Mouse (Mus musculus): Measurements from ENCODE around the gene Ints11. TPM values are rescaled to one million over a fixed set of nuclear protein-coding genes. Genes with fewer than 3 reads are reported as not detected.
A peak's percentile ranks its signal among the peaks of the same experiment; 100 is the strongest.

The Ints11 gene
- polyA plus RNA-seq, 1 experiment from 2014 or later, result 67.2 TPM

DNA sequence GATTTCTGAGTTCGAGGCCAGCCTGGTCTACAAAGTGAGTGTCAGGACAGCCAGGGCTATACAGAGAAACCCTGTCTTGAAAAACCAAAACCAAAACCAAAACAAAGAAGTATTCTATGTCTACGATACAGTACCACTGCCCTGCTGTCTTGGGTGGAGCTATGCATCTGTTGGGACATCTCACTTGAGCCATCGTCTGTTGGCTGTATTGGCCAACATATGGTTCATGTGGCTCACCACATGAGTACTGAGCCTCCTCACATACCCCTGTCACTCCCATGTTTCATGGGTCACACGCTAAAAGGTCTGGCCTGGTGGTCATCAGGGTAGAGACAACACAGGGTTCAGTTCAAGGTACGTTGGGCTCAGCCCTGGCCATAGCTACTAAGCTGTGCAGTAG, 17.0 kb downstream of the Ints11 start:
- H3K27ac ChIP-seq (ENCODE audit: low read depth, low read length), result no peak overlapping the region
- H3K27me3 ChIP-seq (replicated peaks; ENCODE audit: control insufficient read depth, insufficient read depth, low read length), result no peaks in the 10 kb centered on the region
- no peak overlapping the region for H3K9ac ChIP-seq (ENCODE audit: low read depth, low read length)
- no peaks in the 10 kb centered on the region for H3K9me3 ChIP-seq (ENCODE audit: control insufficient read depth, low read length)
- WGBS, result 98% methylated on average over 5 of the region's 5 CpGs
- no peak overlapping the region for H3K4me3 ChIP-seq (ENCODE audit: low read length)
- H3K4me2 ChIP-seq (ENCODE audit: low read length), result no peak overlapping the region
- ATAC-seq, result no peak
- peaks cover 10% of the 10 kb centered on the region for H3K4me1 ChIP-seq (ENCODE audit: control insufficient read depth, insufficient read depth, low read depth, low read length)
- H3K36me3 ChIP-seq (ENCODE audit: control insufficient read depth, insufficient read depth, low read length), result peaks cover 35% of the 10 kb centered on the region

DNA sequence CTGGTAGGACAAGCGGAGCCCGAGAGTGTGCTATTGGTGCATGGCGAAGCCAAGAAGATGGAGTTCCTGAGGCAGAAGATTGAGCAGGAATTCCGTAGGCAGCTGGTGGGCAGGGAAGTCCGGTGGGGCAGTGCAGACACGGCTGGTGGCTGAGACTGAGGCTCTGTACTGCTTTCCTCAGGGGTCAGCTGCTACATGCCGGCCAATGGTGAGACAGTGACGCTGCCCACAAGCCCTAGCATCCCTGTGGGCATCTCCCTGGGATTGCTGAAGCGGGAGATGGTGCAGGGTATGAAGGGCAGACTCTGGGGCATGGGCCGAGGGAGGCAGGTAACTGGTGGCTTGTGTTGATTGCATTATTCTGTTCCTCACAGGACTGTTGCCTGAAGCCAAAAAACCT, 18.3 kb downstream of the Ints11 start:
- no peak overlapping the region for H3K27ac ChIP-seq (ENCODE audit: low read depth, low read length)
- ATAC-seq, result no peak
- no peak overlapping the region for H3K9ac ChIP-seq (ENCODE audit: low read depth, low read length)
- no peaks in the 10 kb centered on the region for H3K27me3 ChIP-seq (replicated peaks; ENCODE audit: control insufficient read depth, insufficient read depth, low read length)
- 87% methylated on average over 10 of the region's 10 CpGs for WGBS
- H3K9me3 ChIP-seq (ENCODE audit: control insufficient read depth, low read length), result no peaks in the 10 kb centered on the region
- peaks cover 35% of the 10 kb centered on the region for H3K36me3 ChIP-seq (ENCODE audit: control insufficient read depth, insufficient read depth, low read length)
- H3K4me1 ChIP-seq (ENCODE audit: control insufficient read depth, insufficient read depth, low read depth, low read length), result peaks cover 11% of the 10 kb centered on the region
- no peak overlapping the region for H3K4me3 ChIP-seq (ENCODE audit: low read length)
- no peak overlapping the region for H3K4me2 ChIP-seq (ENCODE audit: low read length)

DNA sequence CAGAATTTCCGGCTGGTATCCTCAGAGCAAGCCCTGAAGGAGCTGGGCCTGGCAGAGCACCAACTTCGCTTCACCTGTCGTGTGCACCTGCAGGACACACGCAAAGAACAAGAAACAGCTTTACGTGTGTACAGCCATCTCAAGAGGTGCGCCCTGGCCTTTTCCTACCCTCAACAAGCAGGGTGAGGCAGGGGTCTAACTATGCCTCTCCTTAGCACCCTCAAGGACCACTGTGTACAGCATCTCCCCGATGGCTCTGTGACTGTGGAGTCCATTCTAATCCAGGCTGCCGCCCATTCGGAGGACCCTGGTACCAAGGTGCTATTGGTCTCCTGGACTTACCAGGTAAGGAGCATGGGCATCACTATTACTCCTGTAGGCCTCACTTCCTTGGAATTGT, 18.8 kb downstream of the Ints11 start:
- Histone ChIP-seq H3K36me3 (ENCODE audit: control insufficient read depth, insufficient read depth, low read length) (peaks cover 35% of the 10 kb centered on the region), H3K4me3 (ENCODE audit: low read length) (no peak overlapping the region)
- no peak for ATAC-seq

DNA sequence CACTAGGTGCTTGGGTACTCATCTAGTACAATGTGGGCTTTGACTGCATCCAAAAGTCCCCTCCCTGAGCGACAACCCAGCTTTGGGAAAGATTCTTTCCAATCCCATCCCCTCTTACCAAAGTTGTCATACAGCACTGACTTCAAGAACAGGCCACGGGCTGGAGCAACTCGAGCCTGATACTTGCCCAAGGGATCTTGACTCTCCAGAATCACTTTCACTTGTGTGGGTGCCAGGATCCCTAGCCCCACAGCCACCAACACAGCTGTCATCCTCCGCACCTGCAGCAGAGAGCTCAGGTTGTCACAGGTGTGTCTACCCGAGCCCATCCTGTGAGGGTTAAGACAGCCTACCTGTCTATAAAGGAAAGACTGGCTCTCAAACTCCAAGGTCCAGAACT, 20.0 kb downstream of the Ints11 start:
- ATAC-seq, result no peak
- Histone ChIP-seq H3K27me3 (replicated peaks; ENCODE audit: control insufficient read depth, insufficient read depth, low read length) (no peaks in the 10 kb centered on the region), H3K4me3 (ENCODE audit: low read length) (no peak overlapping the region), H3K4me1 (ENCODE audit: control insufficient read depth, insufficient read depth, low read depth, low read length) (peaks cover 27% of the 10 kb centered on the region), H3K4me2 (ENCODE audit: low read length) (no peak overlapping the region), H3K9ac (ENCODE audit: low read depth, low read length) (no peak overlapping the region), H3K36me3 (ENCODE audit: control insufficient read depth, insufficient read depth, low read length) (peaks cover 35% of the 10 kb centered on the region), H3K9me3 (ENCODE audit: control insufficient read depth, low read length) (no peaks in the 10 kb centered on the region), H3K27ac (ENCODE audit: low read depth, low read length) (no peak overlapping the region)
- 91% methylated on average over 5 of the region's 5 CpGs for WGBS

More for the DNA sequence above, 18.8 kb downstream of the Ints11 start:
- H3K27me3 ChIP-seq (replicated peaks; ENCODE audit: control insufficient read depth, insufficient read depth, low read length), result no peaks in the 10 kb centered on the region
- H3K4me1 ChIP-seq (ENCODE audit: control insufficient read depth, insufficient read depth, low read depth, low read length), result peaks cover 15% of the 10 kb centered on the region
- no peak overlapping the region for H3K4me2 ChIP-seq (ENCODE audit: low read length)
- no peak overlapping the region for H3K9ac ChIP-seq (ENCODE audit: low read depth, low read length)
- no peaks in the 10 kb centered on the region for H3K9me3 ChIP-seq (ENCODE audit: control insufficient read depth, low read length)
- WGBS, result 94% methylated on average over 9 of the region's 9 CpGs
- no peak overlapping the region for H3K27ac ChIP-seq (ENCODE audit: low read depth, low read length)

DNA sequence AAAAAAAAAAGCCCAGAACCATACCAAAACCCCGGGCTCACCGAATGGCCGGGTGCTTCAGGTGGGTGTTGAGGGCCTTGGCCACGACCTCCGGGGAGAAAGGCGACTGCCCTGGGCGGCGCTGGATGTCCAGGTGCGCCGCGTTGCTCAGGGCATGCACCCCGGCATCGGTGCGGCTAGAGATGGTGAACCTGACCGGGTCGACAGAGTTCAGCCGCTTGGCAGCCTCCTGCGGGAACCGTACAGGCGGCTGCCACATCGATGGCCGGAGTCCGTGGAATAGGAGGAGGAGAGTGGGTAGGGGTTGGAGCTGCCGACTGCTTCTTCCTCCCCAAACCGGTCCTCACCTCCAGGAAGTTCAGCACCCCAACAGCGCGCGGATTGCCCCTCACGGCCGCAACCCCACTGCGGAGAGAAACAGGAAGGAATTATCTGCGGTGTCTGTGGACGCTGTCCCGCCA, 21.7 kb downstream of the Ints11 start:
- Histone ChIP-seq H3K27me3 (replicated peaks; ENCODE audit: control insufficient read depth, insufficient read depth, low read length) (no peaks in the 10 kb centered on the region), H3K9ac (ENCODE audit: low read depth, low read length) (peak overlapping the region; percentile 94), H3K4me3 (ENCODE audit: low read length) (peak overlapping the region; percentile 97), H3K4me1 (ENCODE audit: control insufficient read depth, insufficient read depth, low read depth, low read length) (peaks cover 41% of the 10 kb centered on the region), H3K36me3 (ENCODE audit: control insufficient read depth, insufficient read depth, low read length) (peaks cover 28% of the 10 kb centered on the region), H3K4me2 (ENCODE audit: low read length) (peak overlapping the region; percentile 93), H3K27ac (ENCODE audit: low read depth, low read length) (peak overlapping the region; percentile 100), H3K9me3 (ENCODE audit: control insufficient read depth, low read length) (no peaks in the 10 kb centered on the region)
- ATAC-seq, result no peak; the same call in 1 of the 2 replicates
- WGBS, result under 1% methylated on average over 33 of the region's 34 CpGs

DNA sequence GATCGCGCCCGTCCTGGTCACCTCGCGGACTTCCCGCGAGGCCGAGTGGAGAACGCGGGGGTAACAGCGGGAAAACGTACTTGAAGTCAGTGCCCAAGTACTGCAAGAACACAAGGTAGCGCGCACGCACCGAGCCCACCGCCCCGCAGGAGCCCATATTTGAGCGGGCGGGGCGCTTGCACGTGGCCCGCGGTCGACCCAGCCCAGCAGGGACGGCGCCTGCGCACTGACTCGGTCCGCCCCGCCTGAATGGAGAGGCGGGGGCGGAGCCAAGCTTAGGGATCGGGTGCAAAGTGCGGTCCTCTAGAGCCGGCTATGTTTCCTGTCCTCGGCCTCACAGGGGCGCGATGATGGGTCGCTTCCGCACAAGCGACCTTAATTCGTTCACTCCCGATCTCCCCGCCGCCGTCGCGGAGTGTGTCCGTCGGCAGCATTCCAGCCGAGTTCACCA, 22.2 kb downstream of the Ints11 start, which contains the start of the genes Pusl1 and Acap3:
Pusl1 (minus strand) TSS at position 231 of the 451 bp plus-strand sequence.
Acap3 (plus strand) TSS at position 272 of the 451 bp plus-strand sequence.
- Histone ChIP-seq H3K4me3 (ENCODE audit: low read length) (peak within 1 kb of the TSS; percentile 97), H3K27ac (ENCODE audit: low read depth, low read length) (peak within 1 kb of the TSS; percentile 100), H3K4me1 (ENCODE audit: control insufficient read depth, insufficient read depth, low read depth, low read length) (peaks cover 41% of the 10 kb centered on the region), H3K4me2 (ENCODE audit: low read length) (peak within 1 kb of the TSS; percentile 93), H3K9ac (ENCODE audit: low read depth, low read length) (peak within 1 kb of the TSS; percentile 94), H3K27me3 (replicated peaks; ENCODE audit: control insufficient read depth, insufficient read depth, low read length) (no peaks in the 10 kb centered on the region), H3K9me3 (ENCODE audit: control insufficient read depth, low read length) (no peaks in the 10 kb centered on the region), H3K36me3 (ENCODE audit: control insufficient read depth, insufficient read depth, low read length) (peaks cover 30% of the 10 kb centered on the region)
- WGBS, result under 1% methylated on average over 51 of the region's 52 CpGs
- peak; percentile 82 for ATAC-seq

DNA sequence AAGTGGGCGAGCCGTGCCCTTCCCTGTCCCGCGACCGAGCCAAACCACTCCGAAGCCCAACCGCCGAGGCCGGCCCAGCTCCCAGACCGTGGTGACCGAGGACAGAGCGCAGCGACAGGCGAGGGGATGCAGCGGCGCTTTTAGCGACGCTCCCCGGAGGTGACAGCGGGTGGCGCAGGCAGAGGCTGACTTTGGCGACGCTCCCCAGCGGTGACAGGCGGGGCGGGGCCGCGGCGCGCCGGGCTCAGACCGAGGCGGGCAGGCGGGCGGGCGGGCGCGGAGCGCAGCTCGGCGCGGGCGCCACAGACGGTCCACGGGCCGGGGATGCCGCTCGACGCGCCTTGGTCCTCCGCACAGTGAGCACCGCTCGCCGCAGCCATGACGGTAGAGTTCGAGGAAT, 22.7 kb downstream of the Ints11 start:
- 0% methylated on average over 56 of the region's 56 CpGs for WGBS
- ATAC-seq, result peak; percentile 88
- no peaks in the 10 kb centered on the region for H3K27me3 ChIP-seq (replicated peaks; ENCODE audit: control insufficient read depth, insufficient read depth, low read length)
- peaks cover 41% of the 10 kb centered on the region for H3K4me1 ChIP-seq (ENCODE audit: control insufficient read depth, insufficient read depth, low read depth, low read length)
- H3K9me3 ChIP-seq (ENCODE audit: control insufficient read depth, low read length), result no peaks in the 10 kb centered on the region
- peak overlapping the region; percentile 97 for H3K4me3 ChIP-seq (ENCODE audit: low read length)
- H3K9ac ChIP-seq (ENCODE audit: low read depth, low read length), result peak overlapping the region; percentile 94
- H3K36me3 ChIP-seq (ENCODE audit: control insufficient read depth, insufficient read depth, low read length), result peaks cover 30% of the 10 kb centered on the region
- H3K27ac ChIP-seq (ENCODE audit: low read depth, low read length), result peak overlapping the region; percentile 100
- peak overlapping the region; percentile 93 for H3K4me2 ChIP-seq (ENCODE audit: low read length)

DNA sequence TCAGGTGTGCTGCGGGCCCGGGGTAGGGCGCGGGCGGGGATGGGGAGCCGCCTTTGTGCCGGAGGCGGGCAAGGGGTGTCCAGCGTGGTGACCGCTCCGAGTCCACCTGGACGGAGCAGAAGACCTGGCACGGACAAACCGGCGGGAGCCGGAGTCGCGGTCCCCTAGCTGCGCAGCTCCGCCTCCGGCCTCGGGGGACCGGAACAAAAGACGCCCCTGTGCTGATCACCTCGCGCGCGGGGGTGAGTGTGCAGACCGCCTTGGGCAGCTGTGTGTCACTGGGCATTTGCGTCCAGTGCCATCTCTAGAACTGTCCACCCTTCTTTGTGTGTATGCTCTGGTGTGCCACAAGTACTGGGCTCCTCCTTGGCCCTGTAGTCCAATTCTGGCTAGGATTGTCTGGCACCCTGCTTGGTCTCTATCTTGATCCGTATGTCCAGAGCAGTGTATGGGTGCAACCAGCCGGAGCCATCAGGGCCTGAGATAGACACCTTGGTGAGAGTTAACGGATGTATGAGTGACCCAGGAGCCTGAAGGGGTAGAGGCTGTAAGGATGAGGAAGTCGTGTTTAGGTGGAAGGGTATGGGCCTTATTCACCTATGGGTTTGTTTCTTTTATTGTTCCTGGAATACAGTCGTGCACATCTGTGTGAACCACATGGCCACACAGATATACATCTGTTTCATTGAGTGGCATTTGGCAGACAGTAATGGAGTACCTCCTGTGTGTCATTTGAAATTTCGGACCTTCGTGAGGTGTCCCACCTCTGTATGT, 23.3 kb downstream of the Ints11 start:
- Histone ChIP-seq H3K9me3 (ENCODE audit: control insufficient read depth, low read length) (no peaks in the 10 kb centered on the region), H3K4me1 (ENCODE audit: control insufficient read depth, insufficient read depth, low read depth, low read length) (peaks cover 41% of the 10 kb centered on the region), H3K27me3 (replicated peaks; ENCODE audit: control insufficient read depth, insufficient read depth, low read length) (no peaks in the 10 kb centered on the region), H3K9ac (ENCODE audit: low read depth, low read length) (peak overlapping the region; percentile 94), H3K36me3 (ENCODE audit: control insufficient read depth, insufficient read depth, low read length) (peaks cover 27% of the 10 kb centered on the region), H3K4me3 (ENCODE audit: low read length) (peak overlapping the region; percentile 97), H3K27ac (ENCODE audit: low read depth, low read length) (peak overlapping the region; percentile 100), H3K4me2 (ENCODE audit: low read length) (peak overlapping the region; percentile 93)
- ATAC-seq, result peak; percentile 32
- WGBS, result 6% methylated on average over 25 of the region's 37 CpGs

DNA sequence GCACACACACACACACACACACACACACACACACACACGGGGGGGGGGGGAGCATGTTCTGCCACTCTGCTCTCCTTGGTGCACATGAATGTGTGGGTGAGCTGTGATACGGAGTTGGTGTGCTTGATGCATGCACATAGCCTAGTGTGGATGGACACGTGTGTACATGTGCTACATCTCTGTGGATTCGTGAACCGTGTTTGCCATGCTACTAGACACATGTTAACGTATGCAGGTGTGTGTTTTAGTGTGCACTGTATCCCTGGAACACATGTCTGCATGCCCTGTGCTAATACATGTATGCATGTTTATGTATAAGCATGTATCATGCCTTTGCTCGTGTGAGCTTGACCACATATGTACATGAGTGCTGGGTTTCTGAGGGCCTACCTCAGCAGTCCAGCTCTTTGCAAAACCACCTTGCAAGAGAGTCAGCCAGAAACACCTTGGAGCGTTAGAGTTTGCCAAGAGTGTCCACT, 23.9 kb downstream of the Ints11 start:
- 64% methylated on average over 7 of the region's 8 CpGs for WGBS

More for the DNA sequence above, 23.9 kb downstream of the Ints11 start:
- ATAC-seq, result no peak
- Histone ChIP-seq H3K36me3 (ENCODE audit: control insufficient read depth, insufficient read depth, low read length) (peaks cover 21% of the 10 kb centered on the region), H3K4me2 (ENCODE audit: low read length) (peak overlapping the region; percentile 93), H3K4me1 (ENCODE audit: control insufficient read depth, insufficient read depth, low read depth, low read length) (peaks cover 41% of the 10 kb centered on the region), H3K9ac (ENCODE audit: low read depth, low read length) (peak overlapping the region; percentile 94), H3K9me3 (ENCODE audit: control insufficient read depth, low read length) (no peaks in the 10 kb centered on the region), H3K4me3 (ENCODE audit: low read length) (peak overlapping the region; percentile 97), H3K27ac (ENCODE audit: low read depth, low read length) (no peak overlapping the region), H3K27me3 (replicated peaks; ENCODE audit: control insufficient read depth, insufficient read depth, low read length) (no peaks in the 10 kb centered on the region)
